Mouse (Mus musculus): Measurements from ENCODE around the gene Figla.
"Not testable (repeated sequence)": the region's sequence is repeated elsewhere in the genome, so short reads cannot be mapped to it uniquely, and the experiment has no call there.

Figla gene

GRCm38 (mm10) chr6:86015871-86016270 lies at the start of gene Figla:
Figla (plus strand) TSS chr6:86016171.
- DNase-seq (ENCODE audit: low spot score): no peak

GRCm38 (mm10) chr6:85966686-85967085 lies 49.3 kb upstream of the Figla start:
- DNase-seq (ENCODE audit: low spot score): no peak

GRCm38 (mm10) chr6:85969889-85970288 lies 46.1 kb upstream of the Figla start:
- DNase-seq (ENCODE audit: low spot score): no peak

GRCm38 (mm10) chr6:85972699-85973098 lies 43.3 kb upstream of the Figla start:
- DNase-seq (ENCODE audit: low spot score): no peak

GRCm38 (mm10) chr6:85973336-85973735 lies 42.6 kb upstream of the Figla start:
- DNase-seq (ENCODE audit: low spot score): no peak

- DNase-seq (ENCODE audit: low spot score): no peak
Observed at GRCm38 (mm10) chr6:85974941-85975617, 40.9 kb upstream of the Figla start.

- no peak for DNase-seq (ENCODE audit: low spot score)
Observed at GRCm38 (mm10) chr6:85975761-85976160, 40.2 kb upstream of the Figla start.

- DNase-seq (ENCODE audit: low spot score): no peak
Observed at GRCm38 (mm10) chr6:85976242-85976641, 39.7 kb upstream of the Figla start.

GRCm38 (mm10) chr6:85978736-85979135 lies 37.2 kb upstream of the Figla start:
- DNase-seq (ENCODE audit: low spot score): not testable (repeated sequence)

GRCm38 (mm10) chr6:85984351-85984750 lies 31.6 kb upstream of the Figla start:
- no peak for DNase-seq (ENCODE audit: low spot score)

GRCm38 (mm10) chr6:85989570-85989969 lies 26.4 kb upstream of the Figla start:
- not testable (repeated sequence) for DNase-seq (ENCODE audit: low spot score)

GRCm38 (mm10) chr6:85990774-85991173 lies 25.2 kb upstream of the Figla start:
- not testable (repeated sequence) for DNase-seq (ENCODE audit: low spot score)

GRCm38 (mm10) chr6:86003405-86003925 lies 12.5 kb upstream of the Figla start:
- DNase-seq (ENCODE audit: low spot score): no peak

- peak; percentile 56 for DNase-seq (ENCODE audit: low spot score)
Observed at GRCm38 (mm10) chr6:86004271-86005148, 11.5 kb upstream of the Figla start.

- no peak for DNase-seq (ENCODE audit: low spot score)
Observed at GRCm38 (mm10) chr6:86009980-86010379, 6.0 kb upstream of the Figla start.

- DNase-seq (ENCODE audit: low spot score): not testable (repeated sequence)
Observed at GRCm38 (mm10) chr6:86014812-86015211, 1.2 kb upstream of the Figla start.

- DNase-seq (ENCODE audit: low spot score): no peak
Observed at GRCm38 (mm10) chr6:86016793-86017350, 901 bp downstream of the Figla start.

- no peak for DNase-seq (ENCODE audit: low spot score)
Observed at GRCm38 (mm10) chr6:86019415-86020237, 3.7 kb downstream of the Figla start.

GRCm38 (mm10) chr6:86020948-86021347 lies 5.0 kb downstream of the Figla start:
- DNase-seq (ENCODE audit: low spot score): no peak

- DNase-seq (ENCODE audit: low spot score): no peak
Observed at GRCm38 (mm10) chr6:86026632-86027292, 10.8 kb downstream of the Figla start.

- DNase-seq (ENCODE audit: low spot score): no peak
Observed at GRCm38 (mm10) chr6:86028150-86028549, 12.2 kb downstream of the Figla start.
